Comparison of ENCODE assay signal across 14 mouse cellular contexts in the genomic region with DNA sequence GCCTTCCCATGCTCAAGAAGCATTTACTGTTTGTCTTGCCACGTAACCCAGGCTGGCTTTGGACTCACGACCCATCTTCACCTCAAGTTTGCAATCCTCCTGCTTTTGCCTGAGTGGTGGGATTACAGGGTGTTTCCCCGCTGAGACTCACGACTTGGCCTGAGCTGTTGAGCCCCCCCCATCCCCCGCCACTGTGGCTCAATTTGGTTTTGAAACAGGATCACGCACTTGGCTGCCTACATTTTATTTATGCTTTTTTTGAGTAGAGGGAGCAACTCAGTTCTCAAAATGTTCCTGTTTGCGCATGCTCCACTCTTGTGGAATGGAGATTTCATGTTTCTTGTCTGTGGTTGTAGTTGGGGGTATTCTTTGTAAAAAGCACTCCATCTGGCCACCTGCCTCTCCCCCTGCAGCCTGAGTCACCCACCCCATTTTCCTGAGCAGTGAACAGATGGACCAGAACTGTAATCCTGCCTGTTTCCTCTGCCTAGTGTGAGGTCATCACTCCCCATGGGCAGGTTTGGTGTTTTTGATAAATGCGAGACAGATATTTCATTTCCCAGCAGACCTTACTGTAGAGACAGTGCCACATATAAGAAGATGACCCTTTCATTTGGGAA. TPM values are rescaled to one million over a fixed set of nuclear protein-coding genes. Genes with fewer than 3 reads are reported as not detected.
DNase-seq lines count a peak whose midpoint lies in the region; ATAC-seq and TF ChIP-seq lines count a peak whose summit lies in the region.
"Had no signal": no experiment of that assay in that cellular context is flagged by ENCODE, and none has a peak within 500 bp of the region (broad histone marks: within the 10 kb centered on the region; RNA-seq: fewer than 3 reads in every experiment).

No protein-coding gene starts in this region.

- H3K4me1 ChIP-seq in midbrain, embryonic 10.5 days = peaks cover 7% of the 10 kb centered on the region
- no peaks in the 10 kb centered on the region for H3K4me1 ChIP-seq in midbrain, embryonic 15.5 days
- peaks cover 4% of the 10 kb centered on the region; the same call in 1 of the 2 replicates for H3K4me1 ChIP-seq in forebrain, embryonic 10.5 days
- no peaks in the 10 kb centered on the region for H3K4me1 ChIP-seq in midbrain, postnatal 0 days (ENCODE audit: insufficient read depth, low read length)
- H3K4me1 ChIP-seq: limb, embryonic 15.5 days had no signal

- peaks cover 30% of the 10 kb centered on the region for H3K36me3 ChIP-seq in midbrain, embryonic 10.5 days
- H3K36me3 ChIP-seq in midbrain, embryonic 15.5 days (replicated peaks) = no peaks in the 10 kb centered on the region
- peaks cover 22% of the 10 kb centered on the region for H3K36me3 ChIP-seq in forebrain, embryonic 10.5 days (replicated peaks)
- peaks cover 7% of the 10 kb centered on the region for H3K36me3 ChIP-seq in midbrain, postnatal 0 days (ENCODE audit: insufficient read depth, low read length)

- no peak overlapping the region for H3K4me3 ChIP-seq in midbrain, embryonic 10.5 days
- H3K4me3 ChIP-seq in midbrain, embryonic 15.5 days = no peak overlapping the region
- H3K4me3 ChIP-seq in forebrain, embryonic 10.5 days = no peak overlapping the region
- no peak overlapping the region for H3K4me3 ChIP-seq in midbrain, postnatal 0 days (ENCODE audit: low read depth, low read length)
- H3K4me3 ChIP-seq: gastrocnemius, adult 2 months; limb, embryonic 15.5 days; myocyte had no signal

- no peak overlapping the region for H3K4me2 ChIP-seq in midbrain, embryonic 15.5 days
- H3K4me2 ChIP-seq in midbrain, postnatal 0 days (ENCODE audit: low read depth, low read length, poor library complexity, severe bottlenecking) = no peak overlapping the region
- H3K4me2 ChIP-seq: limb, embryonic 15.5 days had no signal

- DNase-seq in midbrain, embryonic 10.5 days (ENCODE audit: low spot score) = no peak
- DNase-seq in cerebellum, adult 18-20 months = peak; percentile 66 to 80
- no peak for DNase-seq in forebrain, embryonic 10.5 days (ENCODE audit: extremely low spot score, low spot score)
- DNase-seq in midbrain, postnatal 0 days (ENCODE audit: low spot score) = peak; percentile 51
- DNase-seq in embryo, embryonic 10 days (ENCODE audit: low spot score) = no peak
- DNase-seq in gastrocnemius, postnatal 36 days = no peak
- DNase-seq: gastrocnemius, adult 2 months; heart, postnatal 14 days; lung, postnatal 14 days; thymus, postnatal 14 days had no signal

- no peak overlapping the region for H3K9ac ChIP-seq in midbrain, embryonic 15.5 days
- no peak overlapping the region; the same call in 1 of the 2 replicates for H3K9ac ChIP-seq in midbrain, postnatal 0 days (replicated peaks; ENCODE audit: low read length, poor library complexity, severe bottlenecking)
- H3K9ac ChIP-seq: limb, embryonic 15.5 days had no signal

- H3K9me3 ChIP-seq in midbrain, embryonic 10.5 days (replicated peaks) = no peaks in the 10 kb centered on the region
- no peaks in the 10 kb centered on the region for H3K9me3 ChIP-seq in midbrain, embryonic 15.5 days
- H3K9me3 ChIP-seq in forebrain, embryonic 10.5 days = no peaks in the 10 kb centered on the region
- H3K9me3 ChIP-seq in midbrain, postnatal 0 days (ENCODE audit: low read length) = no peaks in the 10 kb centered on the region
- H3K9me3 ChIP-seq: limb, embryonic 15.5 days had no signal

- no peak for TF ChIP-seq CTCF in midbrain, postnatal 0 days (IDR thresholded peaks at IDR 0.05)

- peak overlapping the region; percentile 46 for H3K27ac ChIP-seq in midbrain, embryonic 10.5 days (replicated peaks)
- H3K27ac ChIP-seq in midbrain, embryonic 15.5 days = no peak overlapping the region
- H3K27ac ChIP-seq in forebrain, embryonic 10.5 days = 0 out of 2 replicates have a peak overlapping the region, but pooled peaks have one; percentile 6
- H3K27ac ChIP-seq in midbrain, postnatal 0 days (ENCODE audit: low read depth, low read length) = no peak overlapping the region
- H3K27ac ChIP-seq: gastrocnemius, adult 2 months; kidney, postnatal 0 days; limb, embryonic 15.5 days had no signal

- no peaks in the 10 kb centered on the region for H3K27me3 ChIP-seq in midbrain, embryonic 10.5 days (ENCODE audit: low read depth, poor library complexity, severe bottlenecking)
- no peaks in the 10 kb centered on the region for H3K27me3 ChIP-seq in midbrain, embryonic 15.5 days (replicated peaks)
- no peaks in the 10 kb centered on the region for H3K27me3 ChIP-seq in forebrain, embryonic 10.5 days (ENCODE audit: poor library complexity, severe bottlenecking)
- H3K27me3 ChIP-seq in midbrain, postnatal 0 days (ENCODE audit: insufficient read depth, low read length) = no peaks in the 10 kb centered on the region
- H3K27me3 ChIP-seq: limb, embryonic 15.5 days had no signal

- intact Hi-C loops in gastrocnemius, postnatal 36 days (cut with DNase I) = no loop called here

- WGBS in midbrain, embryonic 10.5 days = 62% methylated on average over 8 of the region's 8 CpGs
- WGBS in midbrain, embryonic 15.5 days = 44% methylated on average over 8 of the region's 8 CpGs
- WGBS in forebrain, embryonic 10.5 days = 69% methylated on average over 8 of the region's 8 CpGs
- WGBS in midbrain, postnatal 0 days = 44% methylated on average over 8 of the region's 8 CpGs

- no peak for ATAC-seq in midbrain, embryonic 15.5 days (replicated peaks)
- no peak for ATAC-seq in midbrain, postnatal 0 days (ENCODE audit: low FRiP score)

RNA-seq across cellular contexts. Expression of a gene that starts 37.9 kb away (rescaled TPM):
- polyA plus RNA-seq in midbrain, embryonic 10.5 days (2016; fragmentation: Nextera tagmentation; extraction: Ambion mirVana) = 49.4 and 52.3 TPM in 2 replicates
- polyA plus RNA-seq in midbrain, embryonic 15.5 days (2015; fragmentation: Nextera tagmentation; extraction: Ambion mirVana) = 45.9 and 46.4 TPM in 2 replicates
- polyA plus RNA-seq in forebrain, embryonic 10.5 days (2016; fragmentation: Nextera tagmentation; extraction: Ambion mirVana) = 56.8 and 59.6 TPM in 2 replicates
- 27.7 and 27.8 TPM in 2 replicates for total RNA-seq in midbrain, postnatal 0 days (2014; rRNA removed)
- polyA plus RNA-seq in midbrain, postnatal 0 days (2015; fragmentation: Nextera tagmentation; extraction: Ambion mirVana) = 43.0 and 45.0 TPM in 2 replicates
- total RNA-seq in gastrocnemius, postnatal 36 days (2021) = 10 to 100 TPM; 15.2 to 16.7 TPM

Comparison
In these comparisons a context has a peak if more than half of its experiments do, and no peak if none do; other contexts are left out.
1. DNase-seq: peak in cerebellum, adult 18-20 months (2 of 2) and midbrain, postnatal 0 days (single experiment); none in midbrain, embryonic 10.5 days (single experiment), forebrain, embryonic 10.5 days (single experiment), embryo, embryonic 10 days (single experiment) and gastrocnemius, postnatal 36 days (0 of 2).
2. H3K27ac ChIP-seq: peak in midbrain, embryonic 10.5 days (single experiment) and forebrain, embryonic 10.5 days (single experiment); none in midbrain, embryonic 15.5 days (single experiment) and midbrain, postnatal 0 days (single experiment).